Mouse (Mus musculus): ENCODE results near the gene Ccdc157. TPM values are rescaled to one million over a fixed set of nuclear protein-coding genes. Genes with fewer than 3 reads are reported as not detected.
A peak's percentile ranks its signal among the peaks of the same experiment; 100 is the strongest.
"Not testable (repeated sequence)": the region's sequence is repeated elsewhere in the genome, so short reads cannot be mapped to it uniquely, and the experiment has no call there.

The Ccdc157 gene
- polyA plus RNA-seq, 1 experiment from 2014 or later, result 7.9 TPM

- Histone ChIP-seq H3K27ac (replicated peaks) (no peak overlapping the region), H3K4me3 (no peak overlapping the region), H3K9ac (no peak overlapping the region), H3K27me3 (no peaks in the 10 kb centered on the region), H3K9me3 (no peaks in the 10 kb centered on the region), H3K36me3 (peaks cover 72% of the 10 kb centered on the region), H3K4me1 (replicated peaks) (peaks cover 3% of the 10 kb centered on the region; the same call in 1 of the 2 replicates), H3K4me2 (no peak overlapping the region)
- no peak for ATAC-seq (ENCODE audit: low read depth)
- 89% methylated on average over 21 of the region's 21 CpGs for WGBS
These were observed 16.6 kb downstream of the Ccdc157 start for GRCm38 (mm10) chr11:4143281-4144062.

GRCm38 (mm10) chr11:4142352-4142751 is 17.7 kb downstream of the Ccdc157 start:
- H3K27me3 ChIP-seq, result no peaks in the 10 kb centered on the region
- no peak overlapping the region for H3K4me2 ChIP-seq
- H3K9me3 ChIP-seq, result no peaks in the 10 kb centered on the region
- H3K27ac ChIP-seq (replicated peaks), result no peak overlapping the region
- WGBS, result 90% methylated on average over 4 of the region's 4 CpGs
- no peak overlapping the region for H3K4me3 ChIP-seq
- peaks cover 83% of the 10 kb centered on the region for H3K36me3 ChIP-seq
- no peak overlapping the region for H3K9ac ChIP-seq
- H3K4me1 ChIP-seq (replicated peaks), result peaks cover 14% of the 10 kb centered on the region
- no peak for ATAC-seq (ENCODE audit: low read depth)

- H3K4me1 ChIP-seq (replicated peaks), result peaks cover 23% of the 10 kb centered on the region
- H3K27ac ChIP-seq (replicated peaks), result no peak overlapping the region
- H3K27me3 ChIP-seq, result no peaks in the 10 kb centered on the region
- peaks cover 80% of the 10 kb centered on the region for H3K36me3 ChIP-seq
- H3K9ac ChIP-seq, result no peak overlapping the region
- ATAC-seq (ENCODE audit: low read depth), result no peak
- no peak overlapping the region for H3K4me3 ChIP-seq
- H3K9me3 ChIP-seq, result no peaks in the 10 kb centered on the region
- no peak overlapping the region for H3K4me2 ChIP-seq
These were observed 18.6 kb downstream of the Ccdc157 start for GRCm38 (mm10) chr11:4141505-4141904.

DNA sequence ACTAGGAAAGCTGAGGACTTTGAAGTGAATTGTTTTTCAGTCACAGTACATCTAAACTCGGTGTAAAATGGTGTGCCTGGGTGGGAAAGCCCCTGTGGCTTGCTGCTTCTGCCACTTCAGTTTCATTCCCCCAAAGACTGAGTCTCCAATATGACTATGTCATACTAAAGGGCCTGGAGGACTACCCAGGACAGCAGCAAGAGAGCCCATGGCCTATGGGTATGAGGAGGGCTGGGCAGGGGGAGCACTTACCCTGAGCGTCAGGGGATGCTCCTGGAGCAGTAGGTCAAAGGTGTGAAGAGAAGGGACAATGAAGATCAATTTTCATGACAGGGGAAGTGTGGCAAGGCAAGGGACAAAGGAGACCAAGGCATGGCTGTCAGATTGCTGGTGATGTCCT is 21.1 kb downstream of the Ccdc157 start:
- WGBS, result 49% methylated on average over 2 of the region's 2 CpGs
- Histone ChIP-seq H3K27ac (replicated peaks) (no peak overlapping the region), H3K9ac (no peak overlapping the region), H3K9me3 (no peaks in the 10 kb centered on the region), H3K4me3 (no peak overlapping the region), H3K4me2 (no peak overlapping the region), H3K27me3 (no peaks in the 10 kb centered on the region), H3K4me1 (replicated peaks) (peaks cover 37% of the 10 kb centered on the region), H3K36me3 (peaks cover 68% of the 10 kb centered on the region)
- no peak for ATAC-seq (ENCODE audit: low read depth)

DNA sequence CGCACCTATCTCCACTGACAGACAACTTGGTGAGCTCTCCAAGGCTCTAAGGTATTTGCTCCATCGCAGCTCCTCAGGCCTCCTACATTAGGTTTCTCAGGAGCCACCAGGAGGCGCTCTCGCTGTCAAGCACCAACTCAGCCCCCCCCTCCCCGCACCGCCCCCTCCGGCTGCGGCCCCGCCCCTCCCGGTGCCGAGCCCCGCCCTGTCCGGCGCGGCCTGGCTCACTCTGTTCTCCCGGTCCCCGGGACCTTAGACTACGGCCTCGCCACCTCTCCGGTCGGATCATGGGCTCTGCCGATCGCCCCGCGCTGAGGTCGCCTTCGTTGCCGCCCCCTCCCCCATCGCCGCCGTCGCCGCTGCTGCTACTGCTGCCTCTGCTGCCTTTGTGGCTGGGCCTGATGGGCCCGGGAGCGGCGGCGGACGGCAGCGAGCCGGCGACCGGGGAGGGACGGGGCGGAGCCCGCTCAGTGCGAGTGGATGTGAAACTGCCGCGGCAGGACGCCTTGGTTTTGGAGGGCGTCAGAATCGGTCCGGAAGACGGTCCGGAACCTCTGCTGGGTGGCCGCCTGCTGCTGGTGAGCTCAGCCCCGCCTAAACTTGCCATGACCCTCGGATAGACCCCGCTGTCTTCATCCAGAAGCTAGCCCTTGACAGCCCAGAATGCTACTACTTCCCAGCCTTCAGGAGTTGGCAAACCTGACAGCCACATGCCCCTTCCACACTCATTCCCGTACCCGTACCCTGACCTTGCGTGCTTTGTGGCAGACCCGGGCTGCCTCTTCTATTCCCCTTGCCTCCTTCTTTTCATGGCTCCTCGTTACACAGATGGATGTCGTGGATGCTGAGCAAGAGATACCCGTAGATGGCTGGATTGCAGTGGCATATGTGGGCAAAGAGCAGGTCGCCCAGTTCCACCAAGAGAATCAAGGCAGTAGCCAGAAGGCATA is 24.8 kb downstream of the Ccdc157 start, which contains the start of gene Rnf215:
Rnf215 (plus strand) TSS at position 217 of the 950 bp plus-strand sequence.
- Histone ChIP-seq H3K4me1 (replicated peaks) (peaks cover 37% of the 10 kb centered on the region), H3K4me2 (peak within 1 kb of the TSS; percentile 86), H3K9ac (peak within 1 kb of the TSS; percentile 98), H3K4me3 (peak within 1 kb of the TSS; percentile 88), H3K36me3 (peaks cover 32% of the 10 kb centered on the region), H3K9me3 (no peaks in the 10 kb centered on the region), H3K27me3 (no peaks in the 10 kb centered on the region), H3K27ac (replicated peaks) (peak within 1 kb of the TSS; percentile 92)
- 1% methylated on average over 61 of the region's 66 CpGs for WGBS
- peak; percentile 94 for ATAC-seq (ENCODE audit: low read depth)

DNA sequence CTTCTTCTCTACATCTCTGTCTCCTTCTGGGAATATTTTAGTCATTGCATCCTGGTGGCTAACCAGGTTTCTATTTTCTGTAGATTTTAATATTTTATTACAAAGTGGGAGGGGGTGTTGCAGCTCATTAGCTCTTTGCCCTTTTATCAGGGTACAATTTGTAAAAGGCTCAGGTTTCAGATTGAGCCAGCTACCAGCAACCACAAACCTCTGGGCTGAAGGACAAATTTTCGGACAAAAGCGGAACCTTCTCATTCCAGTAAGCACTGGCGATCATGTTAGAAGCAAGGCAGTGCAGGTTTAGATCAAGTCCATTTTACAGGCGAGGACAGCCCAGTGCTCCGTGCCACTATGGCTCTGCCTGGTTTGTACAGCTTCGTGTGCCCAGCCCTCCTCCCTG is 25.7 kb downstream of the Ccdc157 start:
- Histone ChIP-seq H3K9me3 (no peaks in the 10 kb centered on the region), H3K4me3 (no peak overlapping the region), H3K27me3 (no peaks in the 10 kb centered on the region), H3K36me3 (peaks cover 23% of the 10 kb centered on the region), H3K4me2 (peak overlapping the region; percentile 33; the same call in 1 of the 2 replicates), H3K4me1 (replicated peaks) (peaks cover 37% of the 10 kb centered on the region), H3K27ac (replicated peaks) (no peak overlapping the region), H3K9ac (peak overlapping the region; percentile 98; the same call in 1 of the 2 replicates)
- 62% methylated on average over 6 of the region's 6 CpGs for WGBS
- peak; percentile 21 for ATAC-seq (ENCODE audit: low read depth)

DNA sequence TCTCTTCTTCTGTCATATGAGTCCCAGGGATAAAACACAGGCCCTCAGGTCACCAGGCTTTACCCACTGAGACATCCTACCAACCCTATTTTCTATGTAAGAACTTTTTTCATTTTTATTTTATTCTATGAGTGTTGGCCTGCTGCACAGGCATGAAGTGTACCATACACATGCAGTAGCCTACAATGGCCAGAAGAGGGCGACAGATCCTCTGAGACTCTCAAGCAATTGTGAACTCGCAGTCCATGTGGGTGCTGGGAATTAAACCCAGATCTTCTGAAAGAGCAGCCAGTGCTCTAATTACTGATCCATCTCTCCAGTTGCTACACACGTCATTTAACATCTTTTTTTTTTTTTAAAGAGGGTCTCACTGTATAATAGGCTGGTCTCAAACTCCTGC is 26.6 kb downstream of the Ccdc157 start:
- no peak overlapping the region for H3K27ac ChIP-seq (replicated peaks)
- 56% methylated on average over 3 of the region's 3 CpGs for whole genome bisulfite sequencing
- H3K27me3 ChIP-seq, result no peaks in the 10 kb centered on the region
- no peaks in the 10 kb centered on the region for H3K9me3 ChIP-seq
- H3K4me2 ChIP-seq, result no peak overlapping the region
- H3K9ac ChIP-seq, result no peak overlapping the region
- H3K36me3 ChIP-seq, result peaks cover 13% of the 10 kb centered on the region
- no peak for ATAC-seq (ENCODE audit: low read depth)
- H3K4me1 ChIP-seq (replicated peaks), result peaks cover 33% of the 10 kb centered on the region
- H3K4me3 ChIP-seq, result no peak overlapping the region

GRCm38 (mm10) chr11:4128461-4128860 is 31.6 kb downstream of the Ccdc157 start:
- not testable (repeated sequence) for H3K36me3 ChIP-seq; H3K4me2 ChIP-seq; H3K27me3 ChIP-seq; ATAC-seq (ENCODE audit: low read depth); H3K4me3 ChIP-seq; H3K9ac ChIP-seq; H3K4me1 ChIP-seq (replicated peaks); H3K27ac ChIP-seq (replicated peaks); H3K9me3 ChIP-seq
- WGBS, result 95% methylated on average over 4 of the region's 4 CpGs

GRCm38 (mm10) chr11:4127059-4127458 is 33.0 kb downstream of the Ccdc157 start:
- Histone ChIP-seq H3K4me1 (replicated peaks) (no peaks in the 10 kb centered on the region), H3K36me3 (no peaks in the 10 kb centered on the region), H3K9ac (no peak overlapping the region), H3K4me3 (no peak overlapping the region), H3K9me3 (peaks cover 7% of the 10 kb centered on the region; the same call in 1 of the 2 replicates), H3K4me2 (no peak overlapping the region), H3K27me3 (no peaks in the 10 kb centered on the region), H3K27ac (replicated peaks) (no peak overlapping the region)
- ATAC-seq (ENCODE audit: low read depth), result no peak
- WGBS, result 95% methylated on average over 1 of the region's 1 CpGs

DNA sequence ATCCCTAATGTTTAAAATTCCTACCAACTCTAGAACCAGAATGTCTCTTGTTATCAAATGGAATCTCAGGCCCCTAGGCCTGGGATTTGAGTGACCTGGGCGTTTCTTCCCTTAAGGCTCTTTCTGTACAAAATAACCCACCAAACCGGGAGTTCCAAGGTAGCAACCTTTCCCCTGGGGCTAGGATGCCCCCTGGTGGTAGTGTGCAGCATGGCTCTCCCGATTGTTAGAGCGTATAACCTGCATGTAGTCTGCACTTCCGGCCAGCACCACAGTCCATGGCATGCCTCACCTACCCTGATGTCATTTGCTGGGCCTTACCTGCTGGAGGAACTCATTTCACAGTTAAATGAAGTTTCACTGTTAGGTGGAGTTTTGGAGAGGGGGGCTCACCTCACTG is 36.2 kb downstream of the Ccdc157 start:
- H3K27ac ChIP-seq (replicated peaks), result no peak overlapping the region
- H3K4me3 ChIP-seq, result no peak overlapping the region
- 63% methylated on average over 5 of the region's 5 CpGs for WGBS
- H3K4me2 ChIP-seq, result no peak overlapping the region
- H3K27me3 ChIP-seq, result peaks cover 15% of the 10 kb centered on the region
- H3K4me1 ChIP-seq (replicated peaks), result peaks cover 2% of the 10 kb centered on the region
- no peaks in the 10 kb centered on the region for H3K36me3 ChIP-seq
- H3K9ac ChIP-seq, result no peak overlapping the region
- peaks cover 7% of the 10 kb centered on the region; the same call in 1 of the 2 replicates for H3K9me3 ChIP-seq
- no peak for ATAC-seq (ENCODE audit: low read depth)

GRCm38 (mm10) chr11:4122742-4123579 is 37.1 kb downstream of the Ccdc157 start, which contains the start of gene Sec14l2:
Sec14l2 (minus strand) TSS chr11:4123415.
- 82% methylated on average over 10 of the region's 10 CpGs for WGBS
- ATAC-seq (ENCODE audit: low read depth), result no peak

More at GRCm38 (mm10) chr11:4122742-4123579, 37.1 kb downstream of the Ccdc157 start, which contains the start of gene Sec14l2:
- no peak within 1 kb of the TSS for H3K9ac ChIP-seq
- H3K4me2 ChIP-seq, result no peak within 1 kb of the TSS
- peaks cover 11% of the 10 kb centered on the region for H3K4me1 ChIP-seq (replicated peaks)
- H3K4me3 ChIP-seq, result no peak within 1 kb of the TSS
- no peak within 1 kb of the TSS for H3K27ac ChIP-seq (replicated peaks)
- H3K27me3 ChIP-seq, result peaks cover 18% of the 10 kb centered on the region
- no peaks in the 10 kb centered on the region for H3K36me3 ChIP-seq
- H3K9me3 ChIP-seq, result peaks cover 7% of the 10 kb centered on the region; the same call in 1 of the 2 replicates

Measured in neural tube, embryonic 13.5 days (tissue).